Mouse (Mus musculus): ENCODE results near the gene Crtc1. TPM values are rescaled to one million over a fixed set of nuclear protein-coding genes. Genes with fewer than 3 reads are reported as not detected.

Gene Crtc1
- polyA plus RNA-seq, 1 experiment = 15.1 TPM

GRCm38 (mm10) chr8:70441565-70441964 lies 2.2 kb upstream of the Crtc1 start:
- H3K27me3 ChIP-seq (ENCODE audit: control insufficient read depth, insufficient read depth, low read length) = no peaks in the 10 kb centered on the region
- WGBS = 58% methylated on average over 3 of the region's 3 CpGs
- peaks cover 10% of the 10 kb centered on the region for H3K4me1 ChIP-seq (ENCODE audit: control insufficient read depth, insufficient read depth, insufficient read length, low read length)
- no peak overlapping the region for H3K27ac ChIP-seq (ENCODE audit: insufficient read depth, low read depth, low read length)
- no peaks in the 10 kb centered on the region for H3K36me3 ChIP-seq (ENCODE audit: control insufficient read depth, insufficient read depth, low read length)
- H3K4me3 ChIP-seq (ENCODE audit: low read depth, low read length) = no peak overlapping the region
- TF ChIP-seq POLR2A (IDR thresholded peaks at IDR 0.05; ENCODE audit: low read depth, low read length) (no peak), CTCF (IDR thresholded peaks at IDR 0.05; ENCODE audit: extremely low read depth, insufficient read length, insufficient replicate concordance, low read depth, low read length) (no peak)

GRCm38 (mm10) chr8:70440246-70440645 lies 867 bp upstream of the Crtc1 start:
- no peak for TF ChIP-seq CTCF (IDR thresholded peaks at IDR 0.05; ENCODE audit: extremely low read depth, insufficient read length, insufficient replicate concordance, low read depth, low read length)
- TF ChIP-seq POLR2A (IDR thresholded peaks at IDR 0.05; ENCODE audit: low read depth, low read length) = no peak
- Histone ChIP-seq H3K4me3 (ENCODE audit: low read depth, low read length) (no peak overlapping the region), H3K27me3 (ENCODE audit: control insufficient read depth, insufficient read depth, low read length) (no peaks in the 10 kb centered on the region), H3K36me3 (ENCODE audit: control insufficient read depth, insufficient read depth, low read length) (no peaks in the 10 kb centered on the region), H3K4me1 (ENCODE audit: control insufficient read depth, insufficient read depth, insufficient read length, low read length) (peaks cover 10% of the 10 kb centered on the region), H3K27ac (ENCODE audit: insufficient read depth, low read depth, low read length) (no peak overlapping the region)
- WGBS = 57% methylated on average over 3 of the region's 3 CpGs

GRCm38 (mm10) chr8:70439848-70440179 lies 435 bp upstream of the Crtc1 start:
- Histone ChIP-seq H3K27ac (ENCODE audit: insufficient read depth, low read depth, low read length) (no peak overlapping the region), H3K4me1 (ENCODE audit: control insufficient read depth, insufficient read depth, insufficient read length, low read length) (peaks cover 10% of the 10 kb centered on the region), H3K27me3 (ENCODE audit: control insufficient read depth, insufficient read depth, low read length) (no peaks in the 10 kb centered on the region), H3K36me3 (ENCODE audit: control insufficient read depth, insufficient read depth, low read length) (no peaks in the 10 kb centered on the region), H3K4me3 (ENCODE audit: low read depth, low read length) (peak overlapping the region; percentile 82)
- no peak; the same call in 1 of the 2 replicates for TF ChIP-seq POLR2A (IDR thresholded peaks at IDR 0.05; ENCODE audit: low read depth, low read length)
- no peak for TF ChIP-seq CTCF (IDR thresholded peaks at IDR 0.05; ENCODE audit: extremely low read depth, insufficient read length, insufficient replicate concordance, low read depth, low read length)
- under 1% methylated on average over 7 of the region's 7 CpGs for WGBS

- Histone ChIP-seq H3K36me3 (ENCODE audit: control insufficient read depth, insufficient read depth, low read length) (no peaks in the 10 kb centered on the region), H3K4me1 (ENCODE audit: control insufficient read depth, insufficient read depth, insufficient read length, low read length) (peaks cover 10% of the 10 kb centered on the region), H3K4me3 (ENCODE audit: low read depth, low read length) (no peak overlapping the region), H3K27ac (ENCODE audit: insufficient read depth, low read depth, low read length) (no peak overlapping the region), H3K27me3 (ENCODE audit: control insufficient read depth, insufficient read depth, low read length) (no peaks in the 10 kb centered on the region)
- TF ChIP-seq POLR2A (IDR thresholded peaks at IDR 0.05; ENCODE audit: low read depth, low read length) (no peak), CTCF (IDR thresholded peaks at IDR 0.05; ENCODE audit: extremely low read depth, insufficient read length, insufficient replicate concordance, low read depth, low read length) (no peak)
- 64% methylated on average over 2 of the region's 2 CpGs for WGBS
Observed at GRCm38 (mm10) chr8:70438423-70438822, 956 bp downstream of the Crtc1 start.

GRCm38 (mm10) chr8:70435156-70435555 lies 4.2 kb downstream of the Crtc1 start:
- 89% methylated on average over 5 of the region's 5 CpGs for WGBS
- no peak for TF ChIP-seq POLR2A (IDR thresholded peaks at IDR 0.05; ENCODE audit: low read depth, low read length)
- no peak for TF ChIP-seq CTCF (IDR thresholded peaks at IDR 0.05; ENCODE audit: extremely low read depth, insufficient read length, insufficient replicate concordance, low read depth, low read length)
- Histone ChIP-seq H3K4me3 (ENCODE audit: low read depth, low read length) (no peak overlapping the region), H3K4me1 (ENCODE audit: control insufficient read depth, insufficient read depth, insufficient read length, low read length) (peaks cover 10% of the 10 kb centered on the region), H3K36me3 (ENCODE audit: control insufficient read depth, insufficient read depth, low read length) (no peaks in the 10 kb centered on the region), H3K27me3 (ENCODE audit: control insufficient read depth, insufficient read depth, low read length) (no peaks in the 10 kb centered on the region), H3K27ac (ENCODE audit: insufficient read depth, low read depth, low read length) (no peak overlapping the region)

GRCm38 (mm10) chr8:70432991-70433536 lies 6.3 kb downstream of the Crtc1 start:
- TF ChIP-seq POLR2A (IDR thresholded peaks at IDR 0.05; ENCODE audit: low read depth, low read length) (no peak), CTCF (IDR thresholded peaks at IDR 0.05; ENCODE audit: extremely low read depth, insufficient read length, insufficient replicate concordance, low read depth, low read length) (no peak)
- Histone ChIP-seq H3K4me3 (ENCODE audit: low read depth, low read length) (no peak overlapping the region), H3K27me3 (ENCODE audit: control insufficient read depth, insufficient read depth, low read length) (no peaks in the 10 kb centered on the region), H3K4me1 (ENCODE audit: control insufficient read depth, insufficient read depth, insufficient read length, low read length) (no peaks in the 10 kb centered on the region), H3K27ac (ENCODE audit: insufficient read depth, low read depth, low read length) (no peak overlapping the region), H3K36me3 (ENCODE audit: control insufficient read depth, insufficient read depth, low read length) (no peaks in the 10 kb centered on the region)
- WGBS = 66% methylated on average over 4 of the region's 4 CpGs

GRCm38 (mm10) chr8:70431213-70431612 lies 8.2 kb downstream of the Crtc1 start:
- Histone ChIP-seq H3K27ac (ENCODE audit: insufficient read depth, low read depth, low read length) (no peak overlapping the region), H3K4me1 (ENCODE audit: control insufficient read depth, insufficient read depth, insufficient read length, low read length) (no peaks in the 10 kb centered on the region), H3K36me3 (ENCODE audit: control insufficient read depth, insufficient read depth, low read length) (no peaks in the 10 kb centered on the region), H3K4me3 (ENCODE audit: low read depth, low read length) (no peak overlapping the region), H3K27me3 (ENCODE audit: control insufficient read depth, insufficient read depth, low read length) (no peaks in the 10 kb centered on the region)
- 98% methylated on average over 4 of the region's 4 CpGs for WGBS
- TF ChIP-seq CTCF (IDR thresholded peaks at IDR 0.05; ENCODE audit: extremely low read depth, insufficient read length, insufficient replicate concordance, low read depth, low read length) (no peak), POLR2A (IDR thresholded peaks at IDR 0.05; ENCODE audit: low read depth, low read length) (no peak)
